Mouse (Mus musculus) brown adipose tissue, adult 24 weeks (tissue): ENCODE measurements around the gene 7530416G11Rik. TPM values are rescaled to one million over a fixed set of nuclear protein-coding genes. Genes with fewer than 3 reads are reported as not detected.

ENCODE experiments used
- H3K27ac ChIP-seq: fragments of 200-500 bp; replicated peaks from 2 replicates; pipeline ENCODE4 v1.5.1; 2012; ENCODE audit warnings: low read depth, mild to moderate bottlenecking, low read length
- H3K4me1 ChIP-seq: fragments of 200-500 bp; 2 replicates; pipeline ENCODE4 v1.6.1; 2012; ENCODE audit warnings: low read length, mixed read lengths; ENCODE audit not compliant: control insufficient read depth, insufficient read depth, insufficient read length
- H3K4me3 ChIP-seq: fragments of 200-500 bp; 2 replicates; pipeline ENCODE4 v1.5.1; 2012; ENCODE audit warnings: low read depth, mild to moderate bottlenecking, low read length, moderate library complexity; ENCODE audit not compliant: insufficient read depth
- polyA plus RNA-seq: library from polyadenylated mRNA; stranded (reverse); fragments of >200 nt; gene quantifications from 2 replicates; pipeline ENCODE4 v1.2.4, GENCODE M21; 2012; ENCODE audit not compliant: missing spikeins, insufficient read depth, insufficient read length

The 7530416G11Rik gene
- polyA plus RNA-seq, 1 experiment: not detected

DNA sequence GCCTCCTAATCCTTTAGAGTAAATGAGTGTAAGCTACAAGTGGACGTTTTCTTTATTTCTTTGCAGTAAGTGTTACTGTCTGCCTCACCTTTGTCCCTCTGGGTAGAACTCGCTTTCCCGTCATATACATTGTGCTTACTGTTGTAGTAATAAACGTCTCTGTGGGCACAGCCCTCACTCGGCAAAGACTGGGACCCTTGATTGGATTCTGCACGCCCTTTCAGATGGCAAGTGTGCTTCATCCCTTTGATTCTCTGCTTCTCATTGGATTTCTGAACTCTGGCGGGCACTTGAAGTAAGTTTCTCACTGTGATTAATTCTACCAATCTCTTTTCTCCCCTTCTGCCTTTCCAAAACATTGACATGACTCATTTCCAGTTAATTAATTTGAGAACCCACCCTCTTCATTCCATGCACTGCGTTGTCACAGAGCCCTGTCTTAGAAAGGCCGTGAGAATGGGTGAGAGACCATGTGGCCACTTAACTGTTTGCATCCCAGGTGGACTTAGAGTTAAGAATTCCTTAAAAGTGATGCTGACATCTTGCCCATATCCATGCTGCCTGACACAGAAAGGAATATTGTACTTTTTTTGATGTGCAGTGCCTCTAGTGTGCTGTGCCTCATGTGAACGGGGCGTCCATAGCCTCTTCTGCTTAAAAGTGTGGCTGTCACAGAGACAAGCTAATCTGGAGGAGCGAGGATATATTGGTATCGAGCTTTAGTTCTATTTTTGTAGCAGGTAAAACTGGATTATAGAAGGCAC is 39.8 kb downstream of the 7530416G11Rik start:
- Histone ChIP-seq H3K4me1 (no peaks in the 10 kb centered on the region), H3K27ac (no peak overlapping the region), H3K4me3 (no peak overlapping the region)

DNA sequence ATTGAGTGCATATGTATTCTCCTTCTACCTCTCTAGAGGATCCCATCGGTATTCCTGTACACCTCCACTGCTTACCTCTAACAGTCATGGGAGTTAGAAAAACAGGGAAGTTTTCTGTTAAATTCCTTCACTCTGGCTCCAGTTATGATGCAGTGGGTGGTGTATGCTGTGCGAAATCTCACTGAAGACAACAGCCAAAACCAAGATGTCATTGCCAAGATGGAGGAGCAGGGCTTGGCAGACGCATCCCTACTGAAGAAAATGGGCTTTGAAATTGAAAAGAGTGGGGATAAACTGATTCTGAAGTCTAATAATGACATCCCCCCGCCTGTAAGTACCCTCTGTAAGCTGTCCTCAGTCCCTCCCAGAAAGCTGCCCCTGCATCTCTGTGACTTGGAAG is 40.9 kb downstream of the 7530416G11Rik start:
- Histone ChIP-seq H3K4me3 (no peak overlapping the region), H3K27ac (no peak overlapping the region), H3K4me1 (no peaks in the 10 kb centered on the region)

DNA sequence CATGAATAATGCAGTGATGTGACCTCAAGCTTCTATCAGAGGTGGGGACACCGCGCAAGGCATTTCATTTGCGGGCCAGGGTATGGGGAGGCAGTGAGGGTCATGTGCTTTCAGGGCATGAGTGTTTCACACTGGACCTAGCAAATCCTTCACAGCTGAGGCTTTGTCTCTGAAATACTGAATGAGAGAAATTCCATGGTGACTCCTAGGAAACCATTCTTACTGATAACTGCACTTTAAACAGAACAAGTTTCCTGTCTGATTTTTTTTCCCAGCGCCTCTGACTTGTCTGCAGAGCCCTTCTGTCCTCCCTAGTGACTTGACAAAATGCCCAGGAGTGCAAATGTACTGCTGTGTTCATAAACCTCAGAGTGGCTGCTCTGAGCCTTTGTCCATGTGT is 41.5 kb downstream of the 7530416G11Rik start:
- no peaks in the 10 kb centered on the region for H3K4me1 ChIP-seq

DNA sequence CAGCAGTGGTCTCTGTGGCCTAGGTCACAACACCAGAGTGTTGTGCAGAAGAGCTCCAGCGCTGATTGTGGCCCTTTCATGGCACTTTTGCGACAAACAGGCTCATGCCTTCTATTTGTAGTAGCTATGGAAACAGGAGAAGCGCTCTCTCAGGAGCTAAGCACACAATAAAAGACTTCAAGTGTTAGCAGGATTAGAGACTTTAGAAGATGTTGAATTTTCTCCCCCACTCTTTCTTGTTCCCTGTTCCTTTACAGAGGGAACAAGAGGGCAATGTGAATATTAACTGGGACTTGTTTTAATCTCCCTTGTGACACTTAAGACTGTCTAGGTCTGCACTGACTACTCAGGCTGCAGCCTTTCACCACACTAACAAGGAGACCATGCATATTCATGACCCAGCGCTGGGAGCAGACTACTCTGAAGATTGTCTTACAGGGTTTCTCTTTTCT is 44.4 kb downstream of the 7530416G11Rik start:
- Histone ChIP-seq H3K27ac (no peak overlapping the region), H3K4me3 (no peak overlapping the region), H3K4me1 (no peaks in the 10 kb centered on the region)

More for the DNA sequence above, 41.5 kb downstream of the 7530416G11Rik start:
- no peak overlapping the region for H3K27ac ChIP-seq
- no peak overlapping the region for H3K4me3 ChIP-seq

DNA sequence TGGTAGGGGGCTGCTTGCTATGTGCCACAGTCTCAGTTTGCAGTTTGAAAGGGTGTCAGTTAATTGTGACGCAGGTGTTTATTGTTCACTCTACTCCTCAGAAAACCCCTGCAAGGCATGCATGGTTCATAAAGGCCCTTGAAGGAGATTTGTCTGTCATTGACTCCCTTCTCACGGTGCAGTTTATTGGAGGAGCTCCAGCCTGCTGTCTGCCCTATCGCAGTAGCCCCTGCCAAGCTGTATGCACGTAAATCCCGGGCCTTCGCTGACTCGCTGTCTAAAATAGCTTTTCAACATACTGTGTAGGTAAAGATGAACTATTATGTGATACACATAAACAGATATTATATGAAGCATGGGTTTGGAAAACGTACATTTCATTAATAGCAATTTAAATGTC is 45.2 kb downstream of the 7530416G11Rik start:
- Histone ChIP-seq H3K27ac (no peak overlapping the region), H3K4me3 (no peak overlapping the region), H3K4me1 (no peaks in the 10 kb centered on the region)

DNA sequence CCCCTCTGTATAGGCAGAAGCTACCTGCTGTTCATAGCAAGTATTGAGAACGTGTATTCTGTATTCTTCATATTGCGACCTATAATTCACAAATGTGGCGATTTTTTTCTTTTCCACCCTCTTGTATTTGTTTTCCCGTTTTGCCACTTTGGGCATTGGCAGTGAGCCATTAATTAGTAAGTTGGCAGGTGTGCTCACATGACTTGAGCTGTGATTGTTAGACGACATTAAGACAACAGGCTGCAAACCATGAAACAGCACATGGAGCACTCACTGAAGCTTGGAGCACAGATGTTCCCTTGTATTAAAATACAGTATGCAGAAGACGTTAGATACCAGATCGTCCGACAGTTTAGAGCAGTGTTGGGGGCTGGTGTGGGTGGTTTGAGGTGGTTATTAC is 46.1 kb downstream of the 7530416G11Rik start:
- Histone ChIP-seq H3K27ac (no peak overlapping the region), H3K4me3 (no peak overlapping the region), H3K4me1 (no peaks in the 10 kb centered on the region)

DNA sequence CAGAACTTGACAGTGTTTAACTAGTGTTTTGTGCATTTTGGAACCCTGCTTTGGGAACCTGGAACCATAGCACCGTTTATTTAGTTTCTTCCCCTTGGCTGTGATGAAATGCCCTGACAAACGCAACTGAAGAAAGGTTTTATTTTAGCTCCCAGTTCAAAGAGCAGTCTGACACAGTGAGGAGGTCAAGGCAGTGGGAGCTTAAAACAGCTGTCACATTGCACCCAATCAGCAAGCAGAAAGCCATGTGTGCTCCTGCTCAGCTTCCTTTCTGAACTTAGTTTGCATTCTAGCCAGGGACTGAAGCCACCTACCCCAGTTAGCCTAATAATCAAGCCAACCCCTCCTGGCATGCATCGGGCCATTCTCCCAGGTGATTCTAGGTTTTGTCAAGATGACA is 56.4 kb downstream of the 7530416G11Rik start:
- H3K4me3 ChIP-seq: no peak overlapping the region
- no peak overlapping the region for H3K27ac ChIP-seq
- H3K4me1 ChIP-seq: no peaks in the 10 kb centered on the region

Other genes starting within 250 kb of the 7530416G11Rik start
- 45.7 and 47.9 TPM in 2 replicates for gene Atxn10, start 167.0 kb downstream of the 7530416G11Rik start, polyA plus RNA-seq
- gene Wnt7b, start 79.2 kb upstream of the 7530416G11Rik start, polyA plus RNA-seq: not detected in 2 replicates
- gene Ppara, start 231.8 kb upstream of the 7530416G11Rik start, polyA plus RNA-seq: 53.5 and 108 TPM in 2 replicates